Mouse (Mus musculus) bone marrow macrophage, adult 2 months (primary cell): ENCODE measurements around the gene Prmt7.

Experiments used
- CTCF ChIP-seq: IDR thresholded peaks from 2 replicates; pipeline ENCODE4 v1.5.1; 2012; ENCODE audit warnings: low read depth, mild to moderate bottlenecking, low read length, moderate library complexity
- POLR2A ChIP-seq: IDR thresholded peaks from 2 replicates; pipeline ENCODE4 v1.6.1; 2012; ENCODE audit warnings: mild to moderate bottlenecking, low read depth, low read length, borderline replicate concordance

- TF ChIP-seq CTCF (no peak), POLR2A (no peak)
Measured at GRCm38 (mm10) chr8:106231536-106231935, 20.8 kb downstream of the Prmt7 start.
